Mouse (Mus musculus): ENCODE measurements at regions not wholly inside any gene's neighbourhood (a gene's known extent, or its start where the extent isn't known, plus 50 kb on each side); places are given as distances from the start of the nearest gene placed in this dataset.

- H3K36me3 ChIP-seq (replicated peaks) = no peaks in the 10 kb centered on the region
- H3K4me3 ChIP-seq (ENCODE audit: low read depth, low read length) = no peak overlapping the region
- no peaks in the 10 kb centered on the region for H3K4me1 ChIP-seq (ENCODE audit: insufficient read depth, low read depth, low read length)
- ATAC-seq (ENCODE audit: extremely low read depth, insufficient number of reproducible peaks, low FRiP score, poor library complexity, severe bottlenecking) (no peak), DNase-seq (ENCODE audit: low spot score) (no peak)
- no peaks in the 10 kb centered on the region for H3K9me3 ChIP-seq (replicated peaks)
- TF ChIP-seq POLR2AphosphoS5 (IDR thresholded peaks at IDR 0.05; ENCODE audit: insufficient replicate concordance, low read depth, low read length) (no peak), TAL1 (conservative IDR thresholded peaks at IDR 0.05; ENCODE audit: low read depth, low read length) (no peak), GATA2 (IDR thresholded peaks at IDR 0.05; ENCODE audit: borderline replicate concordance, low read depth, low read length) (no peak), CTCF (IDR thresholded peaks at IDR 0.05; ENCODE audit: low read depth, low read length) (no peak), GATA1 (IDR thresholded peaks at IDR 0.05; ENCODE audit: borderline replicate concordance, low read length) (no peak)
- peaks cover 10% of the 10 kb centered on the region for H3K27me3 ChIP-seq (ENCODE audit: insufficient read depth, low read length)
These were observed 63.3 kb upstream of the Cerkl start for GRCm38 (mm10) chr2:79519799-79520449.

DNA sequence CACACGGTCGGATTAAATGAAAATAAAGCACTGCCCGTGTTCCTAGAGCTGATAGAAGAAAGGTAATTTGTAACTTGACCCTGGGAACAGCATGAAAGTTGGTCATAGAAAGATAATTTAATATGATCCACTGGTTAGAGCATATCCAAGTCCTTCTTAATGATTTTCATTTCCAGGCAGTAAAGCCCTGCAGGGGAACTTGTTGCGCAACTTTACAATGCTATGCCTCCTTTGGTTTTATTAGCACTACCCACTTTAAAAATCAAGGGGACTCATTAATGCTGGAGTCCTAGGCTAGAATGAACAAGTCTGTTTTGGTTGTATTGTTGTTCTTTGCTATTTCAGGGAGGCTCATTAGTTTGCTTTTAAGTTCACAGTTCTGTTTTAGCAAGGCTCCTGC, 66.9 kb upstream of the Cerkl start:
- peaks cover 14% of the 10 kb centered on the region for H3K27me3 ChIP-seq (ENCODE audit: insufficient read depth, low read length)
- DNase-seq (ENCODE audit: low spot score) (no peak), ATAC-seq (ENCODE audit: extremely low read depth, insufficient number of reproducible peaks, low FRiP score, poor library complexity, severe bottlenecking) (no peak)
- H3K36me3 ChIP-seq (replicated peaks) = no peaks in the 10 kb centered on the region
- H3K4me3 ChIP-seq (ENCODE audit: low read depth, low read length) = no peak overlapping the region
- no peaks in the 10 kb centered on the region for H3K4me1 ChIP-seq (ENCODE audit: insufficient read depth, low read depth, low read length)
- H3K9me3 ChIP-seq (replicated peaks) = no peaks in the 10 kb centered on the region
- TF ChIP-seq GATA2 (IDR thresholded peaks at IDR 0.05; ENCODE audit: borderline replicate concordance, low read depth, low read length) (no peak), GATA1 (IDR thresholded peaks at IDR 0.05; ENCODE audit: borderline replicate concordance, low read length) (no peak), CTCF (IDR thresholded peaks at IDR 0.05; ENCODE audit: low read depth, low read length) (no peak), POLR2AphosphoS5 (IDR thresholded peaks at IDR 0.05; ENCODE audit: insufficient replicate concordance, low read depth, low read length) (no peak), TAL1 (conservative IDR thresholded peaks at IDR 0.05; ENCODE audit: low read depth, low read length) (no peak)

- Histone ChIP-seq H3K4me3 (ENCODE audit: low read depth, low read length) (no peak overlapping the region), H3K4me1 (ENCODE audit: insufficient read depth, low read depth, low read length) (no peaks in the 10 kb centered on the region), H3K36me3 (replicated peaks) (no peaks in the 10 kb centered on the region), H3K9me3 (replicated peaks) (no peaks in the 10 kb centered on the region), H3K27me3 (ENCODE audit: insufficient read depth, low read length) (peaks cover 12% of the 10 kb centered on the region)
- DNase-seq (ENCODE audit: low spot score) (no peak), ATAC-seq (ENCODE audit: extremely low read depth, insufficient number of reproducible peaks, low FRiP score, poor library complexity, severe bottlenecking) (no peak)
- no peak for TF ChIP-seq TAL1 (conservative IDR thresholded peaks at IDR 0.05; ENCODE audit: low read depth, low read length)
These were observed 70.9 kb upstream of the Cerkl start for GRCm38 (mm10) chr2:79527529-79527928.

DNA sequence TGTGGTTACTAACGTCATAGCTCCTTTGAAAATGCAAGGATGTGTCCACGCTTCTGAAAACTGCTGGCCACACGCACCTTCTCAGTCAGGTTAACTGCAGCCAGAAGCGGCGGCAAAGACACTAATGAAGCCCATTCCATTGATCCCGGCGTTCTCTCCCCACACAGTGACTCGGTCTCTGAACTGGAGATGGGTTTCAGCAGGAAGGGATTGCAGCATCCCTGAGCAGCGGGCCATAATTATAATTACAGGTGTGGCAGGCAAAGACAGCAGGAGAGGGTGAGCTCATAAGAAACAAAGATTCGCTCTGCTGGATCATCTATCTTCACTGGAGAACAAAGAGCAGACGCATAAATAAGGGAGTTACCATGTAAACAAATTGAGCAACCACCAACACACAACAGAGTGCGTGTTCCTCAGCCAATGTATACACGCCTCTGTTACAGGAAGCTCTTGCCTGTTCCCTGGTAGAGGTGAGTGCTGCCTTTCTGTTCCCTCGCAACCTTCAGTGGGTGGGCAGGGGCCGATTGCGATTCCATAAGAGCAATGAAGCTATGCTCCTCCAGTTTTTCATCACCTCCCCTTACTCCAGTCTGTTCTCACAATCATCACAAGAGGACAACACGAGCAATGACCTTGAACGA, 71.9 kb upstream of the Cerkl start:
- ATAC-seq (ENCODE audit: extremely low read depth, insufficient number of reproducible peaks, low FRiP score, poor library complexity, severe bottlenecking) (no peak), DNase-seq (ENCODE audit: low spot score) (no peak)
- Histone ChIP-seq H3K36me3 (replicated peaks) (no peaks in the 10 kb centered on the region), H3K4me3 (ENCODE audit: low read depth, low read length) (no peak overlapping the region), H3K4me1 (ENCODE audit: insufficient read depth, low read depth, low read length) (no peaks in the 10 kb centered on the region), H3K27me3 (ENCODE audit: insufficient read depth, low read length) (peaks cover 12% of the 10 kb centered on the region), H3K9me3 (replicated peaks) (no peaks in the 10 kb centered on the region)
- TF ChIP-seq CTCF (IDR thresholded peaks at IDR 0.05; ENCODE audit: low read depth, low read length) (no peak), POLR2AphosphoS5 (IDR thresholded peaks at IDR 0.05; ENCODE audit: insufficient replicate concordance, low read depth, low read length) (no peak), GATA2 (IDR thresholded peaks at IDR 0.05; ENCODE audit: borderline replicate concordance, low read depth, low read length) (no peak), TAL1 (conservative IDR thresholded peaks at IDR 0.05; ENCODE audit: low read depth, low read length) (no peak), GATA1 (IDR thresholded peaks at IDR 0.05; ENCODE audit: borderline replicate concordance, low read length) (no peak)

DNA sequence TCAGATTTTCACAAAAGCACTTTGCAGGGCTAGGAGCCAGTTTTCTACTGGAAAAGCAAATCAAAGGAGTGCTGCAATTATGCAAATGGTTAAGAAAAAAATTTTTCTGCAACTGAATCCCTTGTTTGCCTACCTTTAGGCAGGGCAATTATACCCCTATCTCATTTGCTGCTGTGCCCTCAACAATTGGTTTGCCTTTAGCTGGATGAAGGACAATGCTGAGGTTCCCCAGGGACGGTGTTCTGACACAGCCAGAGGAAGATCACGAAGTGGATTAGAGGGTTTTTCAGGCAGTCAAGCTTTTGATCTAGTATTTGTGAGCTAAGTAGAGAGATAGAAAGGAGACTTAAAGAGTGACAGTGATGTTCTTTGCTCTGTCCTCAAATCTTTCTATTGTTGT, 72.6 kb upstream of the Cerkl start:
- no peak for DNase-seq (ENCODE audit: low spot score)
- Histone ChIP-seq H3K4me1 (ENCODE audit: insufficient read depth, low read depth, low read length) (no peaks in the 10 kb centered on the region), H3K9me3 (replicated peaks) (no peaks in the 10 kb centered on the region), H3K36me3 (replicated peaks) (no peaks in the 10 kb centered on the region), H3K27me3 (ENCODE audit: insufficient read depth, low read length) (peaks cover 12% of the 10 kb centered on the region), H3K4me3 (ENCODE audit: low read depth, low read length) (no peak overlapping the region)
- no peak for TF ChIP-seq GATA1 (IDR thresholded peaks at IDR 0.05; ENCODE audit: borderline replicate concordance, low read length)
- no peak for TF ChIP-seq TAL1 (conservative IDR thresholded peaks at IDR 0.05; ENCODE audit: low read depth, low read length)
- TF ChIP-seq POLR2AphosphoS5 (IDR thresholded peaks at IDR 0.05; ENCODE audit: insufficient replicate concordance, low read depth, low read length) = no peak
- TF ChIP-seq GATA2 (IDR thresholded peaks at IDR 0.05; ENCODE audit: borderline replicate concordance, low read depth, low read length) = no peak
- ATAC-seq (ENCODE audit: extremely low read depth, insufficient number of reproducible peaks, low FRiP score, poor library complexity, severe bottlenecking) = no peak

- Histone ChIP-seq H3K9me3 (replicated peaks) (no peaks in the 10 kb centered on the region), H3K4me3 (ENCODE audit: low read depth, low read length) (no peak overlapping the region), H3K36me3 (replicated peaks) (no peaks in the 10 kb centered on the region), H3K27me3 (ENCODE audit: insufficient read depth, low read length) (peaks cover 13% of the 10 kb centered on the region), H3K4me1 (ENCODE audit: insufficient read depth, low read depth, low read length) (no peaks in the 10 kb centered on the region)
- DNase-seq (ENCODE audit: low spot score) = no peak
- TF ChIP-seq CTCF (IDR thresholded peaks at IDR 0.05; ENCODE audit: low read depth, low read length) = no peak
- TF ChIP-seq TAL1 (conservative IDR thresholded peaks at IDR 0.05; ENCODE audit: low read depth, low read length) = no peak
- no peak for TF ChIP-seq POLR2AphosphoS5 (IDR thresholded peaks at IDR 0.05; ENCODE audit: insufficient replicate concordance, low read depth, low read length)
- TF ChIP-seq GATA1 (IDR thresholded peaks at IDR 0.05; ENCODE audit: borderline replicate concordance, low read length) = no peak
- no peak for TF ChIP-seq GATA2 (IDR thresholded peaks at IDR 0.05; ENCODE audit: borderline replicate concordance, low read depth, low read length)
- ATAC-seq (ENCODE audit: extremely low read depth, insufficient number of reproducible peaks, low FRiP score, poor library complexity, severe bottlenecking) = no peak
These were observed 76.1 kb upstream of the Cerkl start for GRCm38 (mm10) chr2:79532610-79533160.
